Mouse (Mus musculus): Measurements from ENCODE around the gene Cdip1.

Gene Cdip1

DNA sequence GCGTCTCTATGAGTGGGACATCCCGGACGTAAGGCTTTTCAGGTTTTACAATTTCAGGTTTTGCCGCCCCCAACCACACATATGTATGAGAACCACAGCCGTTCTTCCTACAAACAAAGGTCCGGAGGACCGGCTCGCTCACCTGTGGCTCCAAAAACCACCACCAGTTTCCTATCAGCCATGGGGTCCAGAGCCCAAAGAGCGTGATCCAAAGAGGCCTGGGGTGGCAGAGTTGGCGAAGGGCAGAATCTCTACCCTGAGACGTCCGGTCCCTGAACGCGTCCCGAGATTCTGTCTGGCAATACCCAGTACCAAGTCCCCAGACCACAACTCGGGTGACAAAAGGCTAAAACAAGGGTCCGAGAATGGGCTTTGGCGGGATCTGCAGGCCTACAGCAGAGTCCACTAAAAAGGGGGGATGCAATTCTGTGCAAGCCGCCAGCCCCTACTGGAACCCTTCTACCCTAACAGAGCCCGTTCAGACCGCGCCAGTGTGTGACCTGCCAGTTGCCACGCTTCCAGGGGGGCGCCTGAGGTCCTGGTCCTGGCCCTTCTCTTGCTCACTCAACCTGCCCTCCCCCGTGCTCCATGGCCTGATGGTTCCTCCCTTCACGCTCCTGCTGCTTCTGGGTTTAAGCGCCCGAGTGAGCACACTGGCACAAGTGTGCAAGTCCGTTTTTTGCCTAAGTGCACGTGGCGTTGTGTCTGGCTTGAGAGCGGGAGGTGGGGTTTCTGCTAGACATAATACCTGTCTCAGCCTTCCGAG is 71.2 kb downstream of the Cdip1 start, which contains the start of gene Nmral1:
Nmral1 (minus strand) TSS at position 604 of the 766 bp plus-strand sequence.
- DNase-seq (ENCODE audit: low read depth) = no peak

DNA sequence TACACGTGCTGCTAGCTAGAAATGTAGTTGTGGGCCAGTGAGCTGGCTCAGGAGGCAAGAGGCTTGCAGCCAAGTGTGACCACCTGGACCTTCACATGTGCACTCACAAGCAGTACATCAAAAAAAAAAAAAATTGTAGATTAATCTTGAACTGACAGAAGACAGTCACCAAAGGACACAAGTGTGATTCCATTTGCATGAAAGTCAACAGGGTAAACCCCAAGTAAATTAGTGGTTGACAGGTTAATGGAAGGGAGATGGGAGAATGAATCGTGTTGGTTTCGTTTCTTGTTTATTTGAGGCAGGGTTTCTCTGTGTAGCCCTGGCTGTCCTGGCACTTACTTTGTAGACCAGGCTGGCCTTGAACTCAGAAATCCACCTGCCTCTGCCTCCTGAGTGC is 72.2 kb downstream of the Cdip1 start:
- DNase-seq (ENCODE audit: low read depth) = no peak

DNA sequence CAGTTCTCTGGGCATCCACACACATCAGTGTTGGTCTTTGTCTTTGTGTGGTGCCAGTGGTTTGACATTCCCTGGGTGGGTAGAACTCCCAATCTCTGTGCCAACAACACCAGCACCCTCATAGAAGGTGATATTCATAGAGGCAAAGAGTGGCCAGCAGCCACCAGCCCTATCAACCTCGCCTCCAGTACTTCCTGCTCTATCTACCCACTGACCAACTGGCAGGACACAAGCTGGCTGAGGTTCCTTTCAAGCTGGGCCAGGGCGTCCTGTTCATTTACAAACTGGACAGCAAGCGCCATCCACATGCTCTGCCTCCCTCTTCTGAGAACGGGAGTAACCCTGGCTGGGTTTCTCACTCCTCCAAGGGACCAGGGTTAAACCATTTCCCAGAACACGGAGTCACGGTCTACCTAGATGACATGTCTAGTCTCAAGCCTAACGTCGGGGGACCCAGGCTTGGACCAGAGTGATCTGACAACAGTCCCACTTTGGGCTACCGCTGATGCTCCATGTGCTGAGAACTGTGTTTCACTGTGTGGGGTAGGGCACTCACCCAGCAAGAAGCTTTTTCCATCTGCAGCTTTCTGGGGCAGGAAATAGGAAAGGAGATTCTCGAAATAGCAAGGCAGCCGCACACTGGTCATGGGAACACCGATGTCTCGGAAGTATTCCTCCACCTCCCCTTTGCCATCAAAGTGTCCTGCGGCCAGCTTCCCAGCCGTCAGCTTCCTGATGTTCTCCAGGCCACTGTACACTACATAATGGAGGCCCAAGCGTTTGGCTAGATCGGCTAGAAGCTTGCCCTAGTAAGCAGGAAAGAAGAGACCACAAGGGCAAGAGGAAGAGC is 76.0 kb downstream of the Cdip1 start:
- no peak for DNase-seq (ENCODE audit: low read depth)

DNA sequence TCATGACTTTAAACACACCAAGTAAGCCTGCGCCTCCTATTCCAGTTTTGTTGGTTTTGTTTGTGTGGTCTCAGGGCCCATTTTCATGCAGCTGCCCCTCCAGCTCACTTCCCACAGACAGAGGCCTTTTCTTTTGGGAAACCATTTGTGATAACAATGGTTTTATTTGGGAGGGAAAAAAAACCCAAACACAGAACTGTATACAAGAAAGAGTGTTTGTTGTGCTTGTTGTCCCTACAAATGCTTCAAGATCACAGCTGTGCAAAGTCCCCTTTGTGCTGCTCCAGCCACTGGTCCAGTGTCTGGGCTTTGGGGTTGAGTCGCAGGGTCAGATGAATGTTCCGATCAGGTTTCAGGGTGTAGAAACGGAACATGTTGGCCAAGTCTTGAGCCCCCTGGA is 78.9 kb downstream of the Cdip1 start:
- no peak for DNase-seq (ENCODE audit: low read depth)

DNA sequence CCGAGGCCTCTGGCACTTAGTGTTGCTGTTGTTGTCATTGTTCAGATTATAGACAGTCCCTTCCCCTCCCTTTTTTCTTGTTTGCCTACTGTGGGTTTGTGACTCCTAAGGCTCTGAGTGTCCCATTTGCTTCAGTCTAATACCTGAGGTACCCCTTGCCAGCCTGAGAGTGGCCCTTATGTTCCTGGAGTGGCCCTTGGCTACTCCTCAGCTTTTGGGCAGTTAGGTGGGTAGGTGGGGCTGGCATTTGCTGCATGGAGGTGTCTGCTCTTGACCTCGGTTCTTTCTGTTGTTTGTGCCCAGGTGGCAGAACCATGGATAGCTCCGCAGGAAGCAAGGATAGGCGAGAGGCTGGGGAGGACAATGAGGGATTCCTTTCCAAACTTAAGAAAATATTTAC is 84.6 kb downstream of the Cdip1 start:
- DNase-seq (ENCODE audit: low read depth) = no peak

DNA sequence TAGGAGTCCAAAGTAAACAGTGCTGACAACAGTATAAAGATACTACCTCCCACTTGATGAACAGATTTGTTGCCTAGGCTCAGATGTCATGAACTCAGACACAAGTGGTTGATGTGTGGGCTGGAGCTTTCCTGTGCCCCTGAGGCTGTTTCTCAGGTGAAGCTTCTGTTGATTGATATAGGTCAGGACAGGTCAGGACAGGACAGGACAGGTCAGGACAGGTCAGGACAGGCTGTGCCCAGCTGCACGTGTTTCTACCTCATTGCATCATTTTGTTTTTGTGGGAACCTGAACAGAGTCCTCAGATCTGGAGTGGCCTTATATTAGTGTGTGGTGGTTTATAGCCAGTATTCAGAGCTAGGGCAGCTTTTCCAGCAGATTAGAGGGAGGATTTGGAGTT is 87.4 kb downstream of the Cdip1 start:
- DNase-seq (ENCODE audit: low read depth) = no peak

DNA sequence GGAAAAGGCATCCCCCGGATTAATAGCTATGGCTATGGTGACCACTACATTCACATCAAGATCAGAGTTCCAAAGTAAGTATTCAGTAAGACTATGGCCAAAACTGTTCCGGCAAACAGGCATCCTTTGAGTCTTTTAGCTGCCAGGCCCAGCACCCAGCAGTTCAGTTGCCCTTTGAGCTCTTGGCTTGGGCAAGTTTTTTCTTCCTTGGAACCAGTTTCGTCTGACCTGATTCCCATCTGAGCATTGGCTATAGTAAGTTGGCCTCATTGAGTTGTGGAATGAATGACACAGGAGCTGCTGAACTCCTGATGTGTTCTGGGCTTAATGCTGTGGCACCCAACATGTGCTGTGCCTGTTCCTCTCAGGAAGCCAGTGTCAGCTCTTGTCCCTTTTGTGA is 88.9 kb downstream of the Cdip1 start:
- no peak for DNase-seq (ENCODE audit: low read depth)

All from fibroblast of lung, adult 2 months (primary cell).